Mouse (Mus musculus): ENCODE measurements around the gene Psmb8. TPM values are rescaled to one million over a fixed set of nuclear protein-coding genes. Genes with fewer than 3 reads are reported as not detected.

The Psmb8 gene
- 1,000 to 10,000 TPM; 1,068 to 1,232 TPM for polyA plus RNA-seq (2017; shearing (Covaris generic))

DNA sequence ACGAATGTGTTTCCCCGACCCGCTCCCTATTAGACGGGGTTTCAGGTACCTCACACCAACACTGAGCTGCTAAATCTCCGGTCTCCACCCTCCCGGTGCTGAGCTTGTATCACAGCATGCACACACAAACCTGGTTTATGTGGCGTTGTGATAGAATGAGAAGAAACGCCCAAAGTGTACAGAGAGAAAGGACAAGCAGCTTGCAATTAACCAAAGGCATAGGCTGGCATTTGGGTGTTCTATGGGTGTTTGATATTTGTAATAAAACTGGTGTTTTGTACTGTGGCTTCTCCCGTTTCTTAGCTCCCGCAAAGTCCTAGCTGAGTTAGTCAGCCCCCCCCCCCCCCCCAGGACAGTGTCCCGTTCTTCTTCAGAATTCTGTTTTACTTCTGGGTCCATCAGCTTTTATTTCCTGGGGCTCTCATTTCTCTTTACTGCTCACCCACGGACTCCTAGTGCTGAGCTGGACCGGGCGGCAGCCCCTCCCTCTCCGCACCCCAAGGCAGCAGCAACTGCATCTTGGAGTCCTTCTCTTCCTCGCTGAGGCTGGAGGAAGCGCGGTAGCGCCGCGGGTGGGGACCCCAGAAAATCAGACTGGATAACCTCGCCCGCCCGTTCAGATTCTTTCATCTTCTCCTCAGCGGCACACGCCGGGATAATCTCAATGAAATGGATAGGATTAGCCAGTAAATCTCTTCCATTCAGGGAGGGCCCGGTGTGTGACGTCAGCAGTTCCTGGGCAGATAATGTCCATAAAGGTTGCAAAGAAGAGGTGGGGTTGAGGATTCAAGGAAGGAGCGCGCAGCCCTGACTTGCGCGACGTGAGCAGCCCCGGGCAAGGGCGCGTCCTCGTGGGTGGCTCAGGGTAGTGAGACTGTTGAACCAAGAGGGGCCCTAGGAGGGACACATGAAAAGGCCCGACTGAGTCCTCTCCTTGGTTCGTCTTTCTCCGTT lies at the start of gene Psmb8:
Gene Psmb8 (plus strand): TSS at position 781 of the 954 bp plus-strand sequence.

DNA sequence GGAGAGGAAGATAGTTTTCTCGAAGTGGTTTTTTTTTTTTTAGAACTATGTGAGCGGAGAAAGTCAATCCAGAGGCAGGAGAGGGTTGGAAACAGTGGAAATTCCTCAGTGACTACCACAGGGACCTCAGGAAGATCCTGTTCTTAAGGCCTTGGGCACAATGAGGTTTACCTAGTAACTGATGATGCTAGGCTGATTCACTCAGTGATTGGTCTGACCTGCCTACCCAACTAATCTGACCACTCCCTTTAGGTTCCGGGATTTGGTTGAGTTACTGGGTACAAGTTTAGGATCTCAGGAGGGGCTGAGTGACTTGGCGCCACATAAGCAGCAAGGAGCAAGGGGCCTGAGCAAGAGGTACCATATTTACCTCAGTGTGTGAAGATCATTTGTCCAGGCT lies 44.6 kb upstream of the Psmb8 start, which contains the start of gene H2-DMb1:
Gene H2-DMb1 (plus strand): TSS at position 150 of the 400 bp plus-strand sequence.

DNA sequence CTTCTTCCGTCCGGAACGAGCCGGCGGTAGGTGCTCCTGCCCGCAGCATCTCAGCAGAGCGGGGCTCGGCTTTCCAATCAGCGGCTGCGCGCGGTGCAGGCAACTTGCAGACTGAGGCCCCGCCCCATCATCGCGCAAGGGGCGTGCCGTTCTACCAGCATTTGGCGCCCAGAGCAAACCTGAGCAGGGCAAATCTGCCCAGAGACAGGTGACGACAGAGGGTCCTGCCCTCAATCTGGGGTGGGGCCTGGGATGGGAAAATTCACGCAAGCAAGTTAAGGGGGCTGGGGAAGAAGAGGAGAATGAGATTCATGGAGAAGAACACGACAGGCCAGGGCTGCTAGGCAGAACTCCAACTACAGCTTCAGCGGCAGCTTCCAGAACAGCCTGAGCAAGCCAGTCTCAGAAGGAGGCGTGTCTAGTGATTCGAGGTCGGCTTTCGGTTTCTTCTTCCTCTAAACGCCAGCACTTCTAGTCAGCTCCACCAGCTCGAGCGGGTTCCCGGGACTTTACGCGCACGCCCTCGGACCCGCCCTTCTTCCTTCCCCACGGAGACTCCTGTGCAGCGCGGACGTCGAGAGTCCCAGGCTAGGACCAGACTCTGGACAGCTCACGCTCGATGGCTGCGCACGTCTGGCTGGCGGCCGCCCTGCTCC lies 10.1 kb upstream of the Psmb8 start, which contains the start of the genes Tap1 and Psmb9:
Gene Tap1 (plus strand): TSS at position 293 of the 656 bp plus-strand sequence.
Gene Psmb9 (minus strand): TSS at position 504 of the 656 bp plus-strand sequence.

DNA sequence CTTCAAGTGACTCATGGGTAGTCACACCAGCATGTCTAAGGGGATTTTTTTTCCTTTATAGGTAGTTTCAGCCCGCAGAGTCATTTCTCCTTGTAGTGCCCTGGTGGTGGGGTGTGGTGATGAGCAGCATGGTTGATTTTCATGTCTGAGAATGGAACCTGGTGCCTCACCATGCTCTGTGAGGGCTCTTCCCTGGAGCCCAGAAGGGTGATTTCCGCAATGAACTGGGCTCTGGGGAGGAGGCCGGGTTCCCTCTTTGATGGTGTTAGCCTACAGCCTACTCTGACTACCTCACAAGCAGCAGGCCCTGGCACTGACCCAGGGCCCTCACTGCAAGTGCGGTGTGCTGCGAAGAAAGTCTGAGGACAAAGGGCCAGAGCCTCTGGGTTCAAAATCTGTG lies 5.9 kb downstream of the Psmb8 start, which contains the start of gene Tap2:
Gene Tap2 (plus strand): TSS at position 84 of the 400 bp plus-strand sequence.

DNA sequence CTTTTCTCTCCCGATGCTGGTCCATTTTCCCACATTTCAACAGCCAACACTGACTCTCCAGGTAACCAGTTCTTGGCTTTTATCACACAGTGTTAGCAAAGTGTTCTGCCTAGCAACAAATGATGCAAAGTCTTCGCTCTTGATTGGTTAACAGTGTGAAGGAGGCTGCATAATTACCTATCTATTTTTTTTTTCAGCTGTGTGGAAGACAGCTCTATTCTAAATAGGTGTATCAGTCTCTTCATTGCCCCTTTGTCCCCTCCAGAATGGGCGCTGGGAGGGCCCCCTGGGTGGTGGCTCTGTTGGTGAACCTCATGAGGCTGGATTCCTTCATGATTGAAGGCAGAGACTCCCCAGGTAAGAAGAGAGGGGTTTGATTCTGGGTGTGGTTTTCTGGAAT lies 41.2 kb downstream of the Psmb8 start, which contains the start of gene H2-Ob:
Gene H2-Ob (plus strand): TSS at position 198 of the 400 bp plus-strand sequence.

Other genes starting within 250 kb of the Psmb8 start
- 10 to 100 TPM; 21.9 to 44.0 TPM for gene B3galt4, start 246.2 kb upstream of the Psmb8 start, polyA plus RNA-seq (2017; shearing (Covaris generic))
- gene Vps52, start 241.9 kb upstream of the Psmb8 start, polyA plus RNA-seq (2017; shearing (Covaris generic)): 10 to 100 TPM; 69.7 to 81.8 TPM
- 1,000 to 10,000 TPM; 1,990 to 2,168 TPM for gene Rps18, start 241.7 kb upstream of the Psmb8 start, polyA plus RNA-seq (2017; shearing (Covaris generic))
- over 10,000 TPM; 12,130 to 12,778 TPM for gene H2-K1, start 197.4 kb upstream of the Psmb8 start, polyA plus RNA-seq (2017; shearing (Covaris generic))
- gene Ring1, start 173.0 kb upstream of the Psmb8 start, polyA plus RNA-seq (2017; shearing (Covaris generic)): 10 to 100 TPM; 35.6 to 38.2 TPM
- 100 to 1,000 TPM; 289 to 375 TPM for gene H2-Ke6, start 169.7 kb upstream of the Psmb8 start, polyA plus RNA-seq (2017; shearing (Covaris generic))
- gene Slc39a7, start 166.0 kb upstream of the Psmb8 start, polyA plus RNA-seq (2017; shearing (Covaris generic)): 100 to 1,000 TPM in 1 of 2 experiments, 10 to 100 TPM in 1; 96.5 to 149 TPM
- 10 to 100 TPM; 66.1 to 98.3 TPM for gene Rxrb, start 165.9 kb upstream of the Psmb8 start, polyA plus RNA-seq (2017; shearing (Covaris generic))
- gene Col11a2, start 158.3 kb upstream of the Psmb8 start, polyA plus RNA-seq (2017; shearing (Covaris generic)): 1 to 10 TPM in 1 of 2 experiments, under 1 TPM in 1; 0.72 to 3.2 TPM
- gene H2-Oa, start 105.4 kb upstream of the Psmb8 start, polyA plus RNA-seq (2017; shearing (Covaris generic)): 10 to 100 TPM; 31.7 to 45.1 TPM
- gene H2-DMa, start 78.2 kb upstream of the Psmb8 start, polyA plus RNA-seq (2017; shearing (Covaris generic)): 100 to 1,000 TPM in 1 of 2 experiments, 10 to 100 TPM in 1; 99.4 to 105 TPM
- 100 to 1,000 TPM; 199 to 255 TPM for gene Brd2, start 75.1 kb upstream of the Psmb8 start, polyA plus RNA-seq (2017; shearing (Covaris generic))
- gene H2-DMb2, start 54.4 kb upstream of the Psmb8 start, polyA plus RNA-seq (2017; shearing (Covaris generic)): 10 to 100 TPM; 11.6 to 22.4 TPM
- gene H2-DMb1, start 44.6 kb upstream of the Psmb8 start, polyA plus RNA-seq (2017; shearing (Covaris generic)): 10 to 100 TPM in 1 of 2 experiments, 1 to 10 TPM in 1; 2.8 to 12.1 TPM
- 100 to 1,000 TPM; 379 to 418 TPM for gene Tap1, start 10.2 kb upstream of the Psmb8 start, polyA plus RNA-seq (2017; shearing (Covaris generic))
- gene Psmb9, start 10.0 kb upstream of the Psmb8 start, polyA plus RNA-seq (2017; shearing (Covaris generic)): 100 to 1,000 TPM; 443 to 527 TPM
- gene Tap2, start 5.8 kb downstream of the Psmb8 start, polyA plus RNA-seq (2017; shearing (Covaris generic)): 100 to 1,000 TPM; 330 to 339 TPM
- gene H2-Ob, start 41.2 kb downstream of the Psmb8 start, polyA plus RNA-seq (2017; shearing (Covaris generic)): 10 to 100 TPM; 69.7 to 70.8 TPM
- gene H2-Ab1, start 60.0 kb downstream of the Psmb8 start, polyA plus RNA-seq (2017; shearing (Covaris generic)): 100 to 1,000 TPM in 1 of 2 experiments, 10 to 100 TPM in 1; 49.6 to 150 TPM
- gene H2-Aa, start 90.1 kb downstream of the Psmb8 start, polyA plus RNA-seq (2017; shearing (Covaris generic)): 10 to 100 TPM; 40.3 to 86.4 TPM
- gene H2-Eb1, start 108.1 kb downstream of the Psmb8 start, polyA plus RNA-seq (2017; shearing (Covaris generic)): 10 to 100 TPM; 26.8 to 67.1 TPM
- 1 to 10 TPM in 1 of 2 experiments, under 1 TPM in 1; 0.42 to 1.3 TPM for gene H2-Eb2, start 127.9 kb downstream of the Psmb8 start, polyA plus RNA-seq (2017; shearing (Covaris generic))
- gene Btnl2, start 157.1 kb downstream of the Psmb8 start, polyA plus RNA-seq (2017; shearing (Covaris generic)): under 1 TPM; 0.43 to 0.46 TPM
- gene Btnl1, start 179.4 kb downstream of the Psmb8 start, polyA plus RNA-seq (2017; shearing (Covaris generic)): not detected
- gene BC051142, start 201.1 kb downstream of the Psmb8 start, polyA plus RNA-seq (2017; shearing (Covaris generic)): 1 to 10 TPM in 1 of 2 experiments, under 1 TPM in 1; 0.71 to 1.6 TPM